Mouse (Mus musculus): ENCODE data around the gene Fars2. TPM values are rescaled to one million over a fixed set of nuclear protein-coding genes. Genes with fewer than 3 reads are reported as not detected.

Fars2 gene
- total RNA-seq, 2 experiments from 2014 or later = 87.9 to 92.2 TPM

DNA sequence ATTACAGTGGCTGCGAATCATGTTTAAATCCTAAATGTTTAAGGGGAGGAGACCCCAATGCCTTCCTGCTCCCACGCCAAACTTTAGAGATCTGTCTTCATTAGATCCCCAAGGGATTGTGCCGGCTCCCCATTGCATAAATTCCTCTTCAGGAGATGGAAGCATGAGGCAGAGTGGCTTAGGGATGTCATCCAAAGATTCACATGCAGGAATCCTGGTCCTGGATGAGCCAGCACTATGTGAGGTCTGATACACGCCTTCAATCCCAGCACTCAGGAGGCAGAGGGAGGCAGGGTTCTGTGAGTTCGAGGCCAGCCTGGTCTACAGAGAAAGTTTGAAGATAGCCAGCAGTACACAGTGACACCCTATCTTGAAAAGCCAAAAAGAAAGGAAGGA is 436.0 kb downstream of the Fars2 start:
- no peak for DNase-seq (ENCODE audit: low spot score in 2 of 2)

DNA sequence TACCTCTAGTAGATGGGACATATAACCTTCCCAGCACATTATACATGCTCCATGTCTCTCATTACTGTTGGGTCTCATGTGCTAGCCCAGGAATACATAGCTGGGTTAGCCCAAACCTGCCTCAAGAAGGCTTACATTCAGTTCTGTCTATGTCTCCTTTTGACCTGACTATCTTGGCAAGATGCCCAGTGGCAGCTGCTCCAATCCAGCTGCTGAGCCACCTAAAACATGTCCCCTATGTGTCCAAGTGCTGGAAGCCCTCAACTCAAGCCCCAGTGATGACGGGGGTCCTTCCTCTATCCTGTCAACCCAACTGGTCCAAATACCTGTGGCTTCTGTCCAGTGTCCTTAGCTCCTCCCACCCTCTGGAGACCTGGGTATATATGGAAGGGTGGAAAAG is 437.5 kb downstream of the Fars2 start:
- no peak for DNase-seq (ENCODE audit: low spot score in 2 of 2)

GRCm38 (mm10) chr13:36562447-36563441 is 445.5 kb downstream of the Fars2 start:
- DNase-seq (ENCODE audit: low spot score in 2 of 2) = no peak

- no peak for DNase-seq (ENCODE audit: low spot score in 2 of 2)
Measured at GRCm38 (mm10) chr13:36564764-36565315, 447.6 kb downstream of the Fars2 start.

GRCm38 (mm10) chr13:36576781-36577180 is 459.6 kb downstream of the Fars2 start:
- no peak for DNase-seq (ENCODE audit: low spot score in 2 of 2)

DNA sequence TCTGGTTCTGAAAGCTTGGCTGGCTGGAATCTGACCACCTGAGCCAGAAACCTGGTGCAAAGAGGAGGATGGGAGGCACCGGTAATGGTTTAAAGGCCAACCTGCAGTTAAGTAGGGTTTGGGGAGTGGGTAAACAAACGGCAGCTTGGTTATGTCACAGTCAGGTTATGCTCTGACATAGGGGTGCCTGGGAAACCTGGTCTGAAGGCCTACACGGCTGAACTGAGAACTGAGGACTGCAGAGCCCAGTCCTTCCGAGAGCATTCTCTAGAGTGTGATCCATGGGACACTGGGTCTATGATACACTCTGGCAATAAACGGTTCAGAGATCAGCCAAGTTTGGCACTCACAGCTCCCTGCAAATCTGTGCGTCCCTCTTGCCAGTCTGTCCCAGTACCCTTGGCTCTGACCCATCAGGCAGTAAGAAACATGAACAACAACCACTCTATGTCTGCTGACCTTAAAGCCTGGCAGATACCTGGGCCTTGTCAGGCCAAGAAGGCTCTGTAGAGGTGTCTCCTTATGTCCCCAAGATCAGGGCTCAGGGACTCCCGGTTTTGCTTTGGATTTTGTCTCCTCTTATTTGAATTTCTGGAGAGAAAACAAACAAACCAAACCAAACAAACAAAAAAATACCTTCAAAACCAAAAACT is 460.8 kb downstream of the Fars2 start:
- no peak for DNase-seq (ENCODE audit: low spot score in 2 of 2)

GRCm38 (mm10) chr13:36578569-36579333 is 461.5 kb downstream of the Fars2 start:
- DNase-seq (ENCODE audit: low spot score in 2 of 2) = peak; percentile 45 to 48

GRCm38 (mm10) chr13:36582406-36583070 is 465.3 kb downstream of the Fars2 start:
- DNase-seq (ENCODE audit: low spot score in 2 of 2) = no peak

DNA sequence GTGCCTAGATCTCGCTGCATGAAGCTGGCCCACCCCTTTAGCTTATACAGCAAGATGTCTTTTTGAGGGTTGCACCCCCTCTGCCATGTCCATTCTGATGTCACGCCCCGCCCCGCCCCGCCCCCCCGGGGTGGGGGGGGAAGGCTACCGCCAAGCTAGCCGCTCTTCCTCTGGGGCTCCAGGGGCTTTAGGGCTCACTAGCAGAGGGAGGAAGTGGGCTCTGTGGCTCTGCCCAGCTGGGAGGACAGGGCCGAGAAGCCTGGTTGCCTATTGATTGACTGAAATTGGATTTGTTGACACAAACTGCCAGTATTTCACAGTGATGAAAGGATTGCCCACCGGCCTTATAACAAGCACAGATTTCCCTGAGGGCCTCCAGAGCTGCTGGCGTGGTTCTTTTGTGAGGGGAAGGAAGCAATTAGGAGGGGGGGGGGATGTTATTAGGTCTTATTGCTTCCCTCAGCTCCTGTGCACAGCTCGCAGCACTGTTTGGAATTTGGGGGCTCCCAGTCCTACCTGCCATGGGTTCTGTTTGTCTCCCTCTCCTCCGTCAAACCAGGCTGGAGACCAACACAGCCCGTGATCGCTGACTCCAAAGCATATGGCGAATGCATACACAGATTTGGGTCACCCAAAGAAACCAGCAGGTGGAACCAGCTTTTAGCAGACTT is 466.4 kb downstream of the Fars2 start:
- no peak for DNase-seq (ENCODE audit: low spot score in 2 of 2)

DNA sequence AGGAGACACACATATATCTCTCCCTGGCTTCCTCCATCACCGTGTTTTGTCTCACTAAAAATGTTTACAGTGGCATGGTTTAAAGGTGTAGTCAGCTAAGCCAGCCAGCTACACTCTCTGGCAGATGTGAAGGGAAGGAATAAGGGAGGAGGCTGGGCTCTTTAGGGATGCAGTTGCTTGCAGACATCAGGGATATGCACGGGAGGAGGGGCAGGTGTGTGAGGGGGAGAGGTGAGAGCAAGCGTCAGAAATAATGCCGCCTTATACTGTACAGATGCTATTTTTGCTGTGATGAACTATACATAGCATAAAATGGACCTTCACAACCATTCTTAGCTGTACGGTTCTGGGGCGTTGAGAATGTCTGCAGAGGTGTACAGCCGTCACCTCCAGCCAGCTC is 467.0 kb downstream of the Fars2 start:
- DNase-seq (ENCODE audit: low spot score in 2 of 2) = no peak

GRCm38 (mm10) chr13:36589092-36589491 is 471.9 kb downstream of the Fars2 start:
- no peak for DNase-seq (ENCODE audit: low spot score in 2 of 2)

GRCm38 (mm10) chr13:36592291-36592690 is 475.1 kb downstream of the Fars2 start:
- DNase-seq (ENCODE audit: low spot score in 2 of 2) = no peak

DNA sequence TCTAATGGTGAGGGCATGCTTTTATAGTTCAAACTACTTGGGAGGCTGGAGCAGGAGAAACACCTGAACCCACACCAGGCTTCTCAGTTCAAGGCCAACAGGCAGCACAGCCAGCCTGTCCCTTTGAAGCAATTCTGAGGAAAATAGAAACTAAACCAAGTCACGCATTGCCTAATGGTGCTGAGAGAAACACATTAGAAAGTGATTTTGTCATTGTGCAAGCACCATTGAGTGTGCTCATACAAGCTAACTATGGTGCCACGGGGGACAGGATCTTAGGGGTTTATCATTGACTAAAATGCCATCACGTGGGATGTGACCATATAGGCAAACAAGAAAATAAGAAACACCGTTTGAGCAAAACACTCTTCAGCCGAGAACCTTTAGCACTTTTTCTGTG is 489.5 kb downstream of the Fars2 start:
- DNase-seq (ENCODE audit: low spot score in 2 of 2) = no peak

GRCm38 (mm10) chr13:36607871-36608270 is 490.7 kb downstream of the Fars2 start:
- DNase-seq (ENCODE audit: low spot score in 2 of 2) = no peak

DNA sequence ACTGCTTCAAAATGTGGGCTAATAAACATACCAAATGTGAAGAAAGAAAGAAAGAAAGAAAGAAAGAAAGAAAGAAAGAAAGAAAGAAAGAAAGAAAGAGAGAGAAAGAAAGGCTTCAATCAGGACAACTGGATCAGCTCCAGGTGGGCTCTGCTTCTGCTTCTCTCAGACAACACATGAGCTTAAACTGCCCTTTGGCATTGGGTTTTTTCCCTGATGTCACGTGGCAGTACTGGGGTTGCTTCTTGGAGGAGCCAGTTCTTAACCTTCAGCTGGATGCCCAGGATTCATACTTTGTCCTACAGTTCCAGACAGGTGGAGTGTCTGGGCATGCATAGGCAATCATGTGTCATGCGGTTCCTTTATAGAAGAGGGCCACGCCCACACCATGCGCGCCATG is 493.2 kb downstream of the Fars2 start:
- DNase-seq (ENCODE audit: low spot score in 2 of 2) = no peak

DNA sequence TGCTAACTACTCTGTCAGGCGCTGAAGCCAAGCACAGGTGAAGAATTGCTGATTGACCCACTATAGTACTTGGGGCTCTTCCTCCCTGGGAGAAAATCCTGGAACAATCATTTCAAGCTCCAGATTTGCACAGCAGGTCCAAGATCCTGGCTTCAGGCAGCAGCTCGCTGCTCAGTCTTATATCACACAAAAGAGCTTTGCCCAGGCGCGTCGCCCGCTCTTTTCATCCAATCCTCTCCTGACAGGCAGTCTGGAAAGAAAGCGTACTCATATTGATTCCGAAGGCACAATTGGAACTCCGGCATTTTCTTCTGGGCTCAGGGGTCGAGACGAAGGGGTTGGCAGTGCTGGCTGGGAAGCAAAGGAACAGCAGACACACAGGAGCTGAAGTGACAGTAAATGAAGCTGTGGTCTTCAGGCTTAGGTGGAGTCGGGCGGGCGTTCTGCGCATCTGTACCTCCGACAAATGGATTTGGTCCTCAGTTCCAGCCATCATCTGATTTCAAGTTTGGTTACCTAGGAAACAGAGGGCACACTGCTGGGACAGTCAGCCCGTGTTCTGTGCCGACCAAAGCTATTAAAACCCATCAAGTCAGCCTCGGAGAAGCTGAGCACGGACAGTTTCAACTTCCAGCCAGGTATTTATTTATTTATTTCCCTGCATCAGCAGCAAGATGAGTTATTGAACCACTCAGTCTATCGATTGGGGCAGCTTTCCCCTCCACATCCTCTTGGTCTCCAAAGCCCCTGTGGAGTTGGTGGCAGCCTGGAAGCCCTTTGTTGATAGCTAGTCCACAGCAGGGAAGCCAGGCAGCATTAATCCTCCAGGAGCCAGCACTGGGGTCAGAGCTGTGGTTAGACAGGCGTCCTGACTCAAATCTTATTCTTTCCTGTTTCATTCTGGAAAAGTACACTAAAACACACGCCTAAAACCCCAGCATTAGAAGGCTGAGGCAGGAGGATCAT is 495.9 kb downstream of the Fars2 start:
- no peak for DNase-seq (ENCODE audit: low spot score in 2 of 2)

DNA sequence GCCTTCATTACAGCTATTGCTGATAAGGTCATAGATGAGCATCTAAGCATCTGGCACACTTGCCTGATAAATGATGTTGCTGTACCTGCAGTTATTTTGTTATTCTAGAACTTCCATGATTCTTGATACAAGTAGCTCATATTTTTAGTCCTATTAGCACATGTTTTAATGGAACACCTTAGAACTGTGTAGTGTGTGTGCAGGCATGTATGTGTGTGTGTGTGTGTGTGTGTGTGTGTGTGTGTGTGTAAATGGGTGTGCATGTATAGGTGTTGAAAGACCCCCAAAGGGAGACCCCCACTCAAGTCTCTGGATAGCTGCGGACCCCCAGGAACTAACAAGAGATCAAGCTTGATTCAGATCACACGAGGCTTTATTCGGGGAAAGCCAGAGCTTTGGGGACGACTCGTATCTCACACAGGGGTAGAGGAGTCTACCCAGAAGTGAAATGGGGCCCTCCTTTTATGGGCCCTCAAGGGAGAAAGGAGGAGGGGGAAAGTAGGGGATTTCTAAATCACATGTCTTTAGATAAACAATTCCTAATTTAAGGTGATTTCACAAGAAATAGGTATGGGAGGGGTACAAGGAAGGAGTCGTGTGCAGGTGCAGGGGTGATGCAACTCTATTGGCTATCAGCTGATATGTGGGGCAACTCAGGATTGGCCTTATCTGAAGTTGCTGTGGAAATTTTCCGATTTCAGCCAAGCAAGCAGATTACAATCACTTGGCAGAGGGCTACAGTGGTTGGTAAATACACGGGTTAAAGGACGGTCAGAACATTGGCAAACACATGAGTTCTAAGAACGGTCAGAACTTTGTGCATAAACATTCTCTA is 503.5 kb downstream of the Fars2 start:
- DNase-seq (ENCODE audit: low spot score in 2 of 2) = no peak

GRCm38 (mm10) chr13:36621333-36621659 is 504.1 kb downstream of the Fars2 start:
- DNase-seq (ENCODE audit: low spot score in 2 of 2) = no peak
